Mouse (Mus musculus) cerebellum, adult 18-20 months (tissue): Measurements from ENCODE around the gene Adamts12.

ENCODE experiments used
- DNase-seq, 2 experiments: peaks; one replicate each; pipeline ENCODE4 v3.0.0; 2021

Gene Adamts12

GRCm38 (mm10) chr15:11173884-11174470 lies 109.4 kb downstream of the Adamts12 start:
- no peak for DNase-seq

- DNase-seq, result no peak
Measured at GRCm38 (mm10) chr15:11174842-11175241, 110.3 kb downstream of the Adamts12 start.

GRCm38 (mm10) chr15:11177448-11177847 lies 112.9 kb downstream of the Adamts12 start:
- no peak for DNase-seq

GRCm38 (mm10) chr15:11179751-11180169 lies 115.2 kb downstream of the Adamts12 start:
- DNase-seq, result no peak

- no peak for DNase-seq
Measured at GRCm38 (mm10) chr15:11186711-11187110, 122.1 kb downstream of the Adamts12 start.

- DNase-seq, result no peak
Measured at GRCm38 (mm10) chr15:11190447-11190846, 125.9 kb downstream of the Adamts12 start.

- DNase-seq, result no peak
Measured at GRCm38 (mm10) chr15:11192762-11193161, 128.2 kb downstream of the Adamts12 start.

GRCm38 (mm10) chr15:11197051-11197450 lies 132.5 kb downstream of the Adamts12 start:
- peak in 1 of 2 experiments; percentile 3 for DNase-seq

GRCm38 (mm10) chr15:11198246-11198795 lies 133.7 kb downstream of the Adamts12 start:
- DNase-seq, result no peak

GRCm38 (mm10) chr15:11203084-11203483 lies 138.5 kb downstream of the Adamts12 start:
- DNase-seq, result no peak

- DNase-seq, result no peak
Measured at GRCm38 (mm10) chr15:11204934-11205333, 140.3 kb downstream of the Adamts12 start.

- no peak for DNase-seq
Measured at GRCm38 (mm10) chr15:11210976-11211375, 146.4 kb downstream of the Adamts12 start.

- DNase-seq, result no peak
Measured at GRCm38 (mm10) chr15:11233906-11234632, 169.5 kb downstream of the Adamts12 start.

- DNase-seq, result no peak
Measured at GRCm38 (mm10) chr15:11240406-11240805, 175.8 kb downstream of the Adamts12 start.

GRCm38 (mm10) chr15:11241288-11241687 lies 176.7 kb downstream of the Adamts12 start:
- no peak for DNase-seq

- no peak for DNase-seq
Measured at GRCm38 (mm10) chr15:11246402-11246801, 181.8 kb downstream of the Adamts12 start.

GRCm38 (mm10) chr15:11279273-11280080 lies 214.9 kb downstream of the Adamts12 start:
- DNase-seq, result no peak

GRCm38 (mm10) chr15:11280689-11281264 lies 216.2 kb downstream of the Adamts12 start:
- DNase-seq, result no peak

GRCm38 (mm10) chr15:11283171-11283570 lies 218.6 kb downstream of the Adamts12 start:
- DNase-seq, result no peak

- no peak for DNase-seq
Measured at GRCm38 (mm10) chr15:11287780-11288179, 223.2 kb downstream of the Adamts12 start.

- DNase-seq, result no peak
Measured at GRCm38 (mm10) chr15:11292246-11292645, 227.7 kb downstream of the Adamts12 start.

GRCm38 (mm10) chr15:11295016-11295415 lies 230.4 kb downstream of the Adamts12 start:
- DNase-seq, result no peak

- DNase-seq, result no peak
Measured at GRCm38 (mm10) chr15:11297960-11298359, 233.4 kb downstream of the Adamts12 start.
